Mouse (Mus musculus) lung, adult 2 months (tissue): ENCODE measurements around the gene Ctnna3. TPM values are rescaled to one million over a fixed set of nuclear protein-coding genes. Genes with fewer than 3 reads are reported as not detected.
A peak's percentile ranks its signal among the peaks of the same experiment; 100 is the strongest.
"Not testable (repeated sequence)": the region's sequence is repeated elsewhere in the genome, so short reads cannot be mapped to it uniquely, and the experiment has no call there.

Source experiments
- DNase-seq: peaks from one replicate; pipeline ENCODE4 v3.0.0; 2022
- H3K4me1 ChIP-seq: fragments of 200-500 bp; 2 replicates; pipeline ENCODE4 v1.6.1; 2011; ENCODE audit warnings: low read length; ENCODE audit not compliant: control insufficient read depth, insufficient read depth
- H3K4me3 ChIP-seq: fragments of 200-500 bp; replicated peaks from 2 replicates; pipeline ENCODE3; 2011; ENCODE audit warnings: low read depth, mild to moderate bottlenecking, control low read depth, low read length; ENCODE audit errors: extremely low read depth
- CTCF ChIP-seq: fragments of 200-500 bp; IDR thresholded peaks from 2 replicates; pipeline ENCODE4 v1.5.1; 2011; ENCODE audit warnings: mild to moderate bottlenecking, low read length, control low read depth; ENCODE audit not compliant: insufficient read depth
- POLR2A ChIP-seq: fragments of 200-500 bp; IDR thresholded peaks from 2 replicates; pipeline ENCODE4 v1.6.1; 2011; ENCODE audit warnings: low read depth, mild to moderate bottlenecking, control low read depth, low read length, borderline replicate concordance; ENCODE audit errors: extremely low read depth
- WGBS: fragments of 180-500 bp; shearing (Covaris S2); methylation state at CpG from one replicate; pipeline ENCODE4 v1.1.7; 2018; 5-methylcytosine and 5-hydroxymethylcytosine counted together
- polyA plus RNA-seq: library from polyadenylated mRNA; depleted of rRNA; stranded (reverse); fragments of >200 nt; gene quantifications from 2 replicates; pipeline ENCODE4 v1.2.3, GENCODE M21; 2012

Ctnna3 gene
- polyA plus RNA-seq, 1 experiment = 0.33 TPM

DNA sequence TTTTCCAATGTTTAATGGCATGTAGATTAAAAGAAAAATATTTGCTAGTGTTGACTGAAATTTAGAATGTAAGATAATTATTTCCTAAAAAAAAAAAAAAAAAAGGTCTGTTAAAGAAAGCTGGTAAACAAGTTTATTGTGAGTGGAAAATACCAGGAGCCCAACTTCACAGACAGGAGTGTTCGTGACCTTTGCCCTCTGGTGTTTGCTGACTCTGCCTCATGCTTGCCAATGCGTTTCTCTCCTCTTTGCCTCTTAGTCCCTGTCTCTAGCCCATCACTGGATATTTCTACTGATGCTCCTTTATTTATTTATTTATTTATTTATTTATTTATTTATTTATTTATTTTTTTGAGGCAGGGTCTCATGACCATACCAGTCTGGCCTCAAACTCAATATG is 26.3 kb upstream of the Ctnna3 start:
- WGBS = 83% methylated on average over 2 of the region's 2 CpGs
- H3K4me1 ChIP-seq = no peaks in the 10 kb centered on the region
- no peak overlapping the region for H3K4me3 ChIP-seq
- TF ChIP-seq POLR2A (no peak), CTCF (no peak)
- DNase-seq = no peak

DNA sequence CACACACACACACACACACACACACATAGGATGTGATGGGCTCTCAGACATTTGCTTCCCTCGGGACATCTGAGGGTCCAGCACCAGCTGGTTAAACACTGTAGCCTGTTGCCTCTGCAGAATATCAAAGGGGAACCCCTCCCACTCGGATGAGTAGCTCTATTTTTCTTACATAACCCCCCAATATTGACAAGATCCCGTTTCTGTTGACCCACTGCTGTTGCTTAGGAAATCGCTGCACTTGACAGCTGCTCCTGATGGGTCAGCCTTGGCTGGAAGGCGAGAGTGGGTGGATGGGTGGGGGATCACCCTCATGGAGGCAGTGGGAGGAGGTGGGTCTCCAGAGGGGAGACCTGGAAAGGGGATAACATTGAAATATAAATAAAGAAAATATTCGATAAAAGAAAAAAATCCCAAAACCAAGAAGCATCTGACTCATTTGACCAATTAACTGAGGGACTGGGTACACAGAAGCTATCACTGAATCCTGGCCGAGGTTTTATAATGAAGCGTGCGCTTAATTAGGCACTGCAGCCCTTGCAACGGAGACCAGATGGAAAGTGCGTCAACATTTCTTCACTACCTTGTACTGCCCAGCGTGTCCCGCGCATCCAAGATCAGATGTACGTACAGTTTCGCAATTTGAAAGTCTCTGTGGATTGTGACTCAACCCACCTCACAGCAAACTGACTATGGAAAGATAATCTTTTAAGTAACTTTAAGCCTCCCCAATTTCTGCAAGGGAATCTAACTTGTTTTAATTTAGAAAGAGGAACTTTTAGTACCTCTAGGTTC is 19.5 kb upstream of the Ctnna3 start:
- DNase-seq = no peak
- Histone ChIP-seq H3K4me3 (no peak overlapping the region), H3K4me1 (no peaks in the 10 kb centered on the region)
- TF ChIP-seq POLR2A (no peak), CTCF (no peak)
- 55% methylated on average over 16 of the region's 16 CpGs for WGBS

DNA sequence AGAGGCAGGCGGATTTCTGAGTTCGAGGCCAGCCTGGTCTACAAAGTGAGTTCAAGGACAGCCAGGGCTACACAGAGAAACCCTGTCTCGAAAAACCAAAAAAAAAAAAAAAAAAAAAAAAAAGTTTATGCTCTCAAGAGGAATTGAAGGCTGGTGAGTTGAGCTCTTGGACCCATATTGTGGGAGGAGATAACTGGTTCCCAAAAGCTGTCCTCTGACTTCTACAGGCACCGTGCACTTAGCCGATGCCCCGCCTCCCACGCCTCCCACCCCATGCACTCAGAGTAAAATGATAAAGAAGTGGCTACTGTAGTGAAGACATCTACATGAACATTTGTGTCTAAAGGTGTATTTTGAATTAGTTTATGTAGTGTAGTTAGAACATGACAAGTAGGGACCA is 18.2 kb upstream of the Ctnna3 start:
- WGBS = 81% methylated on average over 7 of the region's 7 CpGs
- not testable (repeated sequence) for DNase-seq, H3K4me3 ChIP-seq, H3K4me1 ChIP-seq

DNA sequence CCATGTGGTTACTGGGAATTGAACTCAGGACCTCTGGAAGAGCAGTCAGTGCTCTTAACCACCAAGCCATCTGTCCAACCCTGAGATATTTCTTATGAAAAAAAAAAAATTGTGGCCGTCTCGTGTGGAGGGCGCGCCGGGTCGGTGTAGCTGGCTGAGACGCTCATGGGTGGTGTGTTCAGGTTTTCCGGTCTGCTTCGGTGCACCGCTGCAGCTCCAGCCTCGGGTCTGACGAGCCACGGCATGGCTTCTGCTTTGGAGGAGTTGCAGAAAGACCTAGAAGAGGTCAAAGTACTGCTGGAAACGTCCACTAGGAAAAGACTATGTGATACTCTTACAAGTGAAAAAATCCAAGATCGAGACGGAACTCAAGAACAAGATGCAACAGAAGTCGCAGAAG is 17.1 kb upstream of the Ctnna3 start:
- Histone ChIP-seq H3K4me1 (no peaks in the 10 kb centered on the region), H3K4me3 (no peak overlapping the region)
- no peak for DNase-seq
- 85% methylated on average over 17 of the region's 17 CpGs for WGBS
- TF ChIP-seq POLR2A (no peak), CTCF (no peak)

DNA sequence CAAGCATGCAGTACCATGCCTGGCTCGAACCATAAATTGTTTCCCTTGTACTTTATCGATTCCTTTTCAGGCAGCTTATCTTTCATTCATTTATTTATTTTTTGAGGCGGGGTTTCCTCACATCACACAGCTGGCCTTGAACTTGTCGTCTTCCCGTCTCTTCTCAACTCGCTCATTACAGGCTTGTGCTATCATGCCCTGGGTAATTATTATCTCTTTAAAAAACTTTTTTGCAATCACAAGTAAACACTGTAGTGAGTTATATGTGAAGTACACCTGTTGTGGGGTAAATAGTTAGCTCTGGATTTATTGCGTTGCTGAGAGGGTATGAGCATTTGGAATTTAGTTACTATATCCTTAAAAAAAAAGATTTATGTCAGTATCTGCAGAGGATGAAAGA is 14.6 kb upstream of the Ctnna3 start:
- H3K4me3 ChIP-seq = no peak overlapping the region
- DNase-seq = no peak
- no peaks in the 10 kb centered on the region for H3K4me1 ChIP-seq
- 35% methylated on average over 7 of the region's 7 CpGs for WGBS
- TF ChIP-seq POLR2A = no peak
- no peak for TF ChIP-seq CTCF

DNA sequence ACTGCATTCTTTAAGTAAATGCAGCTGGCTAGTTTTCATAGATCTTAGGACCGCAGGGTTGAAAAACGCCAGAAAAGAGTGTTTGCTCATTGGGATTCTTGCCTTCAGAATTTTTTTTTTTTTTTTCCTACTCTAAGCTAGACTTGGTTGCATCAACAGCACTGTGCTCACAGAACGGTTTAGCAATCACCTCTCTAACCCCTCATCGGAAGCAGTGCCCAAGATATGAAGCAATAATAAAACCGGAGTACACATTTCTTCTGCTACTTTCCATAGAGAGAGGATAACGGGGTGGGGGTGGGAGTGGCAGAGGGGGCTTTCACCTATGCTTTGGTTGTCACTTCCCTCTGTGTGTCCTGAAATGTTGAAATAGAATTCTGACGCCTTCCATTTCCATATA is 14.0 kb upstream of the Ctnna3 start:
- H3K4me3 ChIP-seq = no peak overlapping the region
- TF ChIP-seq POLR2A = no peak
- no peak for TF ChIP-seq CTCF
- 39% methylated on average over 7 of the region's 7 CpGs for WGBS
- no peak for DNase-seq
- no peaks in the 10 kb centered on the region for H3K4me1 ChIP-seq

DNA sequence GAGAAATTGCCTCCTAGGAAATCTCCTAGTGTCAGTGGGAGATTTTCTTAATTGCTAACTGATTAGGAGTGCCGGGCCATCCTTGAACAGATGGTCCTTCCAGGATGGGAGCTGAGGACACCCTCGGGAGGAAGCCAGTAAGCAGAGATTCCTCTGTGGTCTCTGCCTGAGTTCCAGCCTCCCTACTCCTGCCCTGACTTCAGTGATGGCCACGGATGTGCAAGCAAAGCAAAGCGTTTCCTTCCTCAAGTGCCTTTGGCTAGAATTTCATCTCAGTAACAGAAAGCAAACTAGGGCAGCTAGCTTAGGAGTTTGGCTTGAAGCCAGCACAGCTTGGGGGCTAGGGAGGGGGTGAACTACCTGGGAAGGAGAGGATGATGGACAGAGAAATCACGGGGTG is 12.8 kb upstream of the Ctnna3 start:
- no peak for DNase-seq
- Histone ChIP-seq H3K4me3 (no peak overlapping the region), H3K4me1 (no peaks in the 10 kb centered on the region)
- 27% methylated on average over 5 of the region's 5 CpGs for WGBS
- TF ChIP-seq POLR2A (no peak), CTCF (no peak)

DNA sequence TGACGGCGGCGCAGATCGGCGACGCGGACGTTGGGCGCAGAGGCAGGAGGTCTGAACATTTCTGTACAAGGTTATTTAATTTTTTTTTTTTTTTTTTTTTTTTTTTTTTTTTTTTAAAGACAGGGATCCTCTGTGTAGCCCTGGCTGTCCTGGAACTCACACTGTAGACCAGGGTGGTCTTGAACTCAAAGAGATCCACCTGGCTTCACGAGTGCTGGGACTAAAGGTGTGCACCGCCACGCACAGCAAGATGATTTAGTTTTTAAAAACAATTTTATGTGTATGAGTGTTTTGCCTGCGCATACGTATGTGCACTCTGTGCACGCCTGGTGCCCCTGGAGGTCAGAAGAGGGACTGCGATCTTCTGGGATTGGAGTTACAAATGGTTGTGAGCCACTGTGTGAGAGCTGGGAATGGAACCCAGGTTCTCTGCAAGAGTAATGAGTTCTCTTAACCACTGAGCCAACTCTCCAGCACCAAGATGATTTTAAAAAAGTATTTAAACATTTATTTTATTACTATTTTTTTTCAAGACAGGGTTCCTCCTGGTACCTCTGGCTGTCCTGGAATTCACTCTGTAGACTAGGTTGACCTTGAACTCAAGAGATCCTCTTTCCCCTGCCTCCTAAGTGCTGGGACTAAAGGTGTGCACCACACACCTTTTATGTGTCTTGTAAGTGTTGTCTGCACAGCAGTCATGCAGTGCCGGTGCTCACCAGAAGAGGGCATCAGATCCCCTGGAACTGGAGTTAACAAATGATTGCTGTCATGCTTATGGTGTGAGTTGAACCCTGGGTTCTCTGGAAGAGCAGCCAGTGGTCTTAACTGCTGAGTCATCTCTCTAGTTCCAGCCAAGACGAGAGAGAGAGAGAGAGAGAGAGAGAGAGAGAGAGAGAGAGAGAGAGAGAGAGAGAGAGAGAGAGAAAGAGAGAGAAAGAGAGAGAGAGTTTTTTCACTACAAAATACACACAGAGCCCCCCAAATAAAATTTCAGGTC is 7.9 kb upstream of the Ctnna3 start, which contains the start of gene Gm7075:
Gene Gm7075, minus strand, starts transcription at position 51 of the 997 bp plus-strand sequence.
- peak; percentile 38 for DNase-seq
- 85% methylated on average over 18 of the region's 18 CpGs for WGBS
- TF ChIP-seq POLR2A = no peak
- peak; percentile 72 for TF ChIP-seq CTCF
- Histone ChIP-seq H3K4me3 (no peak within 1 kb of the TSS), H3K4me1 (no peaks in the 10 kb centered on the region)

DNA sequence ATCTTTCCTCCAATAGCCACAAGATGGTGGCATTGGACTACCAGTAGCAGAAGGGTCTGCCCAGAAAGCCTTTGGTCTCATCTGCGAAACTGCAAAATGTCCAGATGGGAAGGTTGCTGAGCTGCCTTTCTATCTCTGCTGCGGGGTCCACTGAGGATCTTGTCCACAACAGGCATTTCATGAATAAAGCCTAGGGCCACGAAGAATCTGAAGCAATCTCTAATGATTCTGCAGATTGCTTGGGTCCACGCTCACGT is 7.2 kb upstream of the Ctnna3 start:
- Histone ChIP-seq H3K4me3 (no peak overlapping the region), H3K4me1 (no peaks in the 10 kb centered on the region)
- DNase-seq = no peak
- no peak for TF ChIP-seq POLR2A
- no peak for TF ChIP-seq CTCF
- 86% methylated on average over 5 of the region's 5 CpGs for WGBS
